Mouse (Mus musculus) layer of hippocampus, postnatal 25 days (tissue): Measurements from ENCODE around the gene Trabd2b. TPM values are rescaled to one million over a fixed set of nuclear protein-coding genes. Genes with fewer than 3 reads are reported as not detected.

Source experiments
- DNase-seq, 2 experiments: peaks; one replicate each; pipeline ENCODE4 v3.0.0; 2022; ENCODE audit warnings: mixed read lengths in 2 of 2, low spot score in 1 of 2; ENCODE audit errors: extremely low spot score in 1 of 2
- total RNA-seq, 2 experiments: library from RNA; stranded (reverse); gene quantifications; 2 replicates each; pipeline ENCODE4 v1.2.3; 2021

The Trabd2b gene
- total RNA-seq, 2 experiments from 2014 or later: 1.6 to 1.8 TPM

DNA sequence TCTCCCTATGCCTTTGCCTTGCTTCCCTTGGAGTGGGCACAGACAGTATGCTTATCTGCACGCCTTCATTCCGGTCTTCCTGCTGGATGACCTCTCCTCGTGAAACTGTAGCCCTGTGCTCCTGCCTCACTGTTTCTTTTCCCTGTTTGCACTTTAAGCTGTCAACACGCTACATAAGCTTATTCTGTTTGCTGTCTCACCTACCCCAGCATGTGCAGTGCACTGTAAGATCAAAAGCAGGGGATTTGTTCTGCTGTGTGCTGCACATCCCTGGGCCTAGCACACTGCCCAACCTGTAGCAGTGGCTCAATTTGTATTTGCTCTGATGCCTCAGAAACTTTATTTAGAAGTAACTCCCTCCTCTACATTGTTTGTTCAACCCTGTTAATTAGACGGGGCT is 79.5 kb downstream of the Trabd2b start:
- DNase-seq: no peak

DNA sequence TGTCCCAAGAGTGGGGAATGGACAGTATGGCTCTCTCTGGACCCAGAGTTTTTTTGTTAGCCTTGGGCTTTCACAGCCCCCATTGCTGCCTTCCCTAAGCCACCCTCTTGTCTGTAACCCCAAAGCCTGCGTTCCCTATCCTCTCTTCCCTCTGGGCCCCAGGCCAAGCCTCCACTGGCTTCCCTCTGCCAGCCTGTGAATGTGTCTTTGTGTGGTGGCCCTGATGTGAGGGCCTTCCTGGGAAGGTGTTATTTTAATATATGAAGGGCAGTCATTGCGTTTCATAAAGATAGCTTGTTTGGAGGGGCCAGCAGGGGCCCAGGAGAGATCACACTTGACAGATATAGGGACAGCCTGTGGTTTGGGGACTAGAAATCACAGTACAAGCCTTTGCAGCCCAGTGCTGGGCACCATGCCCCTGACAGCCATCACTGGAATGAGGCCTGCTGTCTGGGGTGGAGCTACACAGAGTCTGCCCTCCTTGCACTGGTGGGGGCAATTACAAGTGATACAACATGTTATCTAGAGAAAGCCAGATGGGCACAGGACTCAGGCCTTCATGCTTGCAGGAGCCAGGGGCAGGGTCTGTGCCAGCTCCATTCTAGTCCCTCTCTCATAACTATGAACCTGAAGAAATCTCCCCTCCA is 80.5 kb downstream of the Trabd2b start:
- no peak for DNase-seq

DNA sequence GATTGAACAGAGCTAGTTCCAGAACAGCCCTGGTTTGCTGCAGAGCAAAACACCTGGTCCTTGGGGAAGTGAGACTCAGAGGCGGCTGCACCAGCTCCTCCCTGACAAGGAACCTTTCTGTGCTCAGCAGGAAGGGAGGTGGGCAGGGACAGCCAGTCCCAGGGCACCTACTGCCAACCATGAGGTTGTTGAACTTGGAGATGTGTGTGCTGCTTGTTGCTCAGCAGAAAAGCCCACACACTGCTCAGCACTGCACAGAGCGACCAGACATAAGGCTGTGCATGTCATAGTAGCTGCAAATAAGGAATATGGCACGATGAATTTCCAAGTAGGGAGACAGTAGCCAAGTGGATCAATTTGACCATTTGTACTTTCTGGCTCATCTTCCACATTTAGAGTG is 81.2 kb downstream of the Trabd2b start:
- DNase-seq: no peak

DNA sequence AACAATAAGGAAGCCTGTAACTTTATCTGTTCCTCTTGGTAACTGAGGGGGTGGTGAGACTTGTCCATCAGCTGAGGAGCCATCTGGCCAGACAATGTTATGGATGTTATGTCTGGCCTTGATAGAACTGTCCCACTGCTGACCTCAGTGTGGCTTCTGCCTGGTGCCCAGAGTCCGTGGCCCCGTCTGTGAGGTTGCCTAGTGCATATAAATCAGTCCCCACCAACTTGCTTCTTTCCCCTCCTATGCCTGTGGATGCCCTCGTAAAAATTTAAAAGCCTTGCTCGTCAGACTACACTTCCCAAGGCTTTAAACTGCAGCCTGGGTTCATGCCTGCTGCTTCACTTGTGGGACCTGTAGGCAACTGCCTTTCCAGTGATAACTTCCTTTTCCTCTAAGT is 85.6 kb downstream of the Trabd2b start:
- no peak for DNase-seq

DNA sequence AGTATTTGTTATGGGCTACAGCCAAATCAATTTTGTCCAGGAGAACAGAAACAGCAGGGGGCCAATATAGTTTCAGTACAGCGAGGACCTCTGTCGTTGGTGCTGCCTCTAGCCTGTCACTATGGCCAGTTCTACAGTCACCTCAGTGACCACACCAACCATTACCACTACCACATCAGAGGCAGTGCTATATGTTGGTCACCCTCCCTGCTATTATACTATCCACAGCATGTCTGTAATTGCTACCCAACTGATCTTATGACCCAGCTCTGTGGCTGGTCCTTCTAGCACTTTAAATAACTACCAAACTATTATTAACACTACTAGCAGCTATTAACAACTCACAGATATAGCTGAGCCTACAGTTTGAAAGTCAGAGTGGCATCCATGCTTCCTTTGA is 87.5 kb downstream of the Trabd2b start:
- DNase-seq: no peak

DNA sequence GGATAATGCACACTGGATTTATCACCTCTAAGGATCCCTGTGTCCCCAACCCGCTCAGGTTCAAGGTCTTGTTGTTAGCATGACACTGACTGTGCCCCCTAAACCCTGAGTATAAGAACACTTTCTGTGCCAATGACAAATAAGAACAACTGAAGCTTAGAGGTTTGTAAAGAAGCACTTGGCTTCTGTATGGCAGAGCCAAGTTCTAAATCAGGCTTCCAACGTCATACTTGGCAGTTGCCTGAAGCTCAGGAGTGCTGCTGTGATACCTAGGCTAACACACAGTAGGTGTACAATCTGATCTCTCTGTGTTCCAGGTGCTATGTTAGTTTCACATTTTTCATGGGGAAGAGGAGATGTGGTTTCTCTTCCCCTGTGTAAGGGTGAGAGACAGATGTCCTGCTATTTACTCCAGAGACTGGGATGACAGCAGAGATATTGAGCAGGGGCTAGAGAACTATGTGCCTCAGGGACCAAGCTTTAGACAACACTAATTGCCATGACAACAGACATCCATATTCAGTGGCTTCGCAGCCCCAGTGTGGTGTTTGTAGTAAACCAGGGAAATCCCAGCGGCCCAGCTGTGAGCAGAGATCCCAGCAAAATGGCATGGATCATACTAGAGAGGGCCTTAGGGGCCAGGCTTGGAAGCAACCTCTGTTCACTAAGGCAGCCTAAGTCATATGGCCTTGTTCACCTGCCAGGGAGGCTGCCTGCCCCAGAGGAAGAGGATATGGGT is 89.3 kb downstream of the Trabd2b start:
- DNase-seq: no peak

DNA sequence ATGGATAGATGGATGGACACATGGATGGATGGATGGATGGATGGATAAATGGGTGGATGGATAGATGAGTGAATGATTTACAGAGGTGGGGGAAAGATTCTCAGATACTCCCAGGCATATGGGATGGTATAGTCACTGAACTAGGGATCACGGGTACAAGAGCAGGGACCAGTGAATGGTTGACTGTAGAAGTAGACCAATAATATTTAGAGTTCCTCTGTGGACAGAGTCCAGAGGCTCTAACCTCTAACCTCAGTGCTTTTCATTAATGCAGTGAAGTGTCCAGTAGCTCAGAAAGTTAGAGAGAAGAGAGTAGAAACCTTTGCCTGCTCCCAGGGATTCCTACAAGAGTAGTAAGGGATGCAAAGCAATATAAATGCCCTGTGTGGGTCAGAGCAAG is 93.1 kb downstream of the Trabd2b start:
- no peak for DNase-seq

DNA sequence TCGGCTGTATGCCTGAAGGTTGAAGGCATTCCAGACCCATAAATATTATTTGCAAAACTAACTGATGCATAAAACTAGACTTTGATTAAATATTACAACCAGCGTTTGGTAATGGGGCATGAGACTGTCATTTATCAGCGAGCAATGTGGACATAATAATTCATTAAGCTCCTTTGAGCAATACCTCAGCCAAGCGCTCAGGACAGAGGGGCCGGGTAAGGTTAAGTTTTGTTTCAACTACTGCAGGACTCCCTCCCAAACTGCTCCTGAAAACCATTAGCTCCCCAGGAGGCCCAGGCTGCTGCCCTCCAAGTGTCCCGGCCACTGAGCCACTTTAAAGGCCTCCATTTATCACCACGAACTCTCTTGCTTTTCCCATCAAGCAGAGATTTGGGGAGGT is 93.8 kb downstream of the Trabd2b start:
- no peak for DNase-seq

DNA sequence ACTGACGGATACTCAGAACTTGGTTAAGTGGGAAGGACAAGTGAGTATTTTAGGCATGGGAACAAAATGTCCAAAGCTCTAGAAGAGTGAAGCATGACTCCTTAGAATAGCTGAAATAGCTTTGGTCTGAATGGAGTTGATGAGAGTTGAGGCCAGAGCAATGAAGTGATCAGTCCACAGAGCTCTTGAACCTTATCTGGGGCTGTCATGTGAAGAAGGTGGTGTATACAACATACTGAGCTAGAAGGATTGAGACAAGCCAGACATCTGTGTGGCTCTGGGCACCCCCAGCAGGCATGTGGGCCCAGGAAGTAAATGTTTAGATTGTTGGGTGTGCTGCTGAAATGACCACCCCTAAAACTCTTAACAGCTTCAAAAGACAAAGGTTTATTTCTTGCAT is 94.5 kb downstream of the Trabd2b start:
- no peak for DNase-seq

DNA sequence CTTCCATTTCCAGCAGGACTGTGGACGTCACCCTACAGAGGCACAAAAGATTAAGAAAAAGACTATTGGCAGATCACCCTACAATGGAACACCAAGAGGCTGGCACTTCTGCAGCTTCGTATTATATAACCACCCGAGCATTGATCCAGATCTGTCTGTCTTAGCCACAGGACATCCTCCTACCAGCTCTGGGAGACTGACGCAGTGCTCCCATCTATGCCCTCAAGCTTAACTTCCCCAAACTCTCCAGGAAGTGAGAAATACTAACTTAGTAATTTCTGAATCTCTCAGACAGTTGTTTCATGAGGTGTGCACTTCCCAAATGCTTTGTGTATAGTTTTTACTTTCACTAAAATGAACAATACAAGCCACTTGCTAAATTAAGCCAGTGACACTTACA is 95.1 kb downstream of the Trabd2b start:
- no peak for DNase-seq

DNA sequence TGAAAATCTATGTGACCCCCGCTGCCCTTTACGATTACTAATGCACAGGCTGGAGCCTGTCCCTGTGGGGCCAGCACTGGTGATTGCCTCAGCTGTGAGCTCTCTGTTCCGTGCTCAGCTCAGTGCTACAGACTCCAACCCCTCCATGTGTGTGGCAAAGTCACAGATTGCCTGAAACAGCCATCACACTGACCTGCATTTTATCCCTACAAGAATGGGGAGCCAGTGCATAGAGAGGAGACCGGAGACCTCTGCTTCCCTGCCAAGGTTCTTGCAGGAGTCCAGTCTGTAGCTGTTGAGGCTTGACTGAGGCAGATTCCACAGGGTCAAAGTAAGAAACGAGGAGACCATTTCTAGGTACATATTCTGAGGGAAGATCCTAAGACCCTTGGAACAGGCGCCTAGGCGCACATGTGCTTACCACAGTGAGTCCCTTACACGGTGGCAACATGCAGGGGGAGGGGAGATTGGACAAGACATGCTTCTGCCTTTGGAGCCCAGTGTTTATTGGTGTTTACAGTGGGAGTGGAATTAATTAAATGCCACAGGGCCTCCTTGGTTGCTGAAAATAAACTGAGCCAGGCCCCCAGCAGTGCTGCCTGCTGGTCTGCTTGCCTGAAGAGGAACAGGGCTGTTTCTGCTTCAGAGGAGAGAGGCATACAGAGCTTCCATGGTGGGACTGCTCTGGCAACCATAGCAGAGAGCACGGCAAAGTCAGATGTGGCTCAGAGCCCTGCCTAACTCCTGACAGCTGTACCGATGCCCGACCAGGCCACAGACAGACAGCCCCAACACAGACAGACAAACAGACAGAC is 97.9 kb downstream of the Trabd2b start:
- no peak for DNase-seq

DNA sequence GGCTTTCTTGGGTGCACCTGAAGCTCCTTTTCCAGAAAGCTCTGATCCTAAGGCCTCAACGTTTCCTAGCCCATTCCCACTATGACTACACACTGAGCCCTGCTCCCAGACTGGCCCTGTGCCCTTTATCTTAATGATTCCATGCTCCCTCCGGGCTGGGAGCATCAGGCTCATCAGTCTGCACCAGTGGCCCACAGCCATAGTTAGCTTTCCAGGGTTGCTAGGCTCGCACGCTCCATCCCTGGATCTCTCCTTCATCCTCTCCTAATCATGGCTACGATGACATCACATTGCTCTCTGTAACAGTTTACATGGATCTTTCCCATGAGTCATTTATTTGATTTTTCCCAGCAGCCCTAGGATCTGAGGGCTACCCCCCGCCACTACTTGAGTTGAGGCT is 103.1 kb downstream of the Trabd2b start:
- DNase-seq: no peak

DNA sequence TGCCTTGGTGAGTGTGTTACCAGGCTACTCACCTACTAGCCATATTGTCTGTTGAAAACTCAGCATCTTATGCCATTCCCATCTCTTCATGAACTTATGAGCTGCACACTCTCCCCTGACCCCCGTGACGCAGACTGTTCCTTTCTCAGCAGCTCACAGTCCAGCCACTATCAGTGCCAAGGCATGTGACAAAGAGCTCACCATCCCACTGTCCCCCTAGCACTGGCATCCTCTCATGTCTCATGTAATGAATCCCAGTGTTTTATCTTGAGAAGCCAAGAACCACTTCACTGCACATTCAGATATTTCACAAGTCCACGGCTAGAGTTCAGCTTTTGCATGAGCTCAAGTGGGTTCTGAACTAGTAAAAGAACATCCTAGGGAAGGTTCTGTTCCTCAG is 105.1 kb downstream of the Trabd2b start:
- no peak for DNase-seq

DNA sequence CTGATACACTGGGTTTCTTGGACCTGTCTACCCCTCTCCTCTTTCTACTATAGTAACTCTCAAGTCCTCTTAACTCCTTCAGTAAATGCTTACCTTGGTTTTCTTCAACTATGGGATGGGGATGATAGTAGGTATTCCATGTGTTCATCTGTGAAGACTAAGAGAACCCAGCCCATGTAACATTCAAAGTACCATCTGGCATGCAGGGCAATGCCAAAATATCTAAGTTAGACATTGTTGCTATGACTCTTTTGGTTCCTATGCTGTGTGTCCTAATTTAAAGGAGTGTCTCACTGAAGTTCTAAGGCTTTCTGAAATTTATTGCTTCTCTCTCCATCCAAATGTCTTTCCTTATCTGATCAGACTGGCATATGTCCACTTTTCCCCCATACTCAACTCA is 106.6 kb downstream of the Trabd2b start:
- no peak for DNase-seq

DNA sequence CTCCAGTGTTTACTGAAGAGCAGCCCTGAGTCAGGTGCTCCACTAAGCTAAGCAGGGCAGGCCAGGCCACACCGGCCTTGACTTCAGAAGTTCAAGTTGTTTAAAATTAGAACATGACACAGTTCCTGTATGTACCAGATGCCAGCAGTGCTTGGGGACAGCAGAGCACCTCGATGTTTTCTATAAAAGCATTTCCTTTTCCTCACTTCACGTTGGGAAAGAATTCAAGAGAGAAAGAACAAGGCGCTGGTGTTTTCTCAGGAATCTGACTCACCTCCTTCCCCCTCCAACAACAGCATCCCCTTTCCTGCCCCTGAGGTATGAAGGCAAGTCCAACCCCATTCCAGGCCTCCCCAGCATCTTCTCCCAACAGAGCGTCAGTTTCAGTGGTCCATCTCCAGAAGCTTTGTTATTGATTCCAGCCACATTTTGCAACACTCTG is 108.8 kb downstream of the Trabd2b start:
- no peak for DNase-seq

DNA sequence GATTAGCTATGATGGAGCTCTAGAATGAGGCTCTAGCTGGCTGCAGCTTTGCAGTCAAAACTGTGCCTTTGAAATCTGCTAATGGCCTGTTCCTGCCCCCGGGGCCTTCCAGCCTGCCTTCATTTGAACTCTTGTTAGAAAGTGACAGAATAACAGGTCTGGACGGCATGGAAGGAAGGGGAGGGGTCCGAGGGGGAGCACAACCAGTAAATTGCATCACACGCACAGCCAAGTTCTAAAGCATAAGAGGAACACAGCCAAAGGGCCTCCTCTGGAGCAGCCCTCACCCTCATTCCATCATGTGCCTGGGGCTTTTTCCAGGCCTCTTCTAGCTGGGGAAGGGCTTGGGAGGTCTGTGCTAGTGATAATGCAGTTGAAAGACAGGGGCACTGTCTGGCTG is 110.1 kb downstream of the Trabd2b start:
- no peak for DNase-seq

DNA sequence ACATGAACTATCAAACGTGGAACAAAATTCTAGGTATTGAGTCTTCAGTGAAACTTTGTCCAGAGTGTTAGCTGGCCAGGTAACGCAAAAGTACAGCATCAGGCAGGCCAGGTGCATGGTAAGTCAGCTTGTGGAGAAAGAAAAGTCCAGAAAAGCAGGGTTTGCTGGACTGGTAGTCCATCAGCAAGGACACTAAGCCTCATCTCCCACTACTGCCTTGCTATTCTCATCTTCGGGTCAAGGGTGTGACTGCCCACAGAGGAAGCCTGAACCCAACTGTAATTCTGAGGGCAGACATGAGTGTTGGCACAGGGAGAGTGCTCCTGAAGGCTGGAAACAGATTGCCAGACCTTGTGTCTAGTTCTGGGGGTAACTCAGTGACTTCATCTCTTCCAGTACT is 111.5 kb downstream of the Trabd2b start:
- DNase-seq: no peak

DNA sequence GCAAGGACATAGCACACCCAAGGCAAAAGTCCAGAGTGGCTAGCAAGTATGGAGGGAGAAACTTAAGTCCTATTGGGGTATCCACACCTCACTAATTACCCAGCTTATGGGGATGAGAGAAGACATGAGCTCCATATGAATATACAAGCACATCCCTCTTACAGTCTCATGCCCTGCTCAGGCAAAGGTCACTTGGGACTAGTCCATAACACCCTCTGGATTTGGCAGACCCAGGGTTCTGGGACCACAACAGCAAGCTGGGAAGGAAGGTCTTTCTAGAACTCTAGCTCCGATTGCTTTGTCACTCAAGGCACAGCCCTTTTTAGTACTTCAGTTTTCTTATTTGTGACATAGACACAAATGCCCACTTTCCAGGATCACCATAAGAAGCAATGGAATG is 112.0 kb downstream of the Trabd2b start:
- DNase-seq: no peak

DNA sequence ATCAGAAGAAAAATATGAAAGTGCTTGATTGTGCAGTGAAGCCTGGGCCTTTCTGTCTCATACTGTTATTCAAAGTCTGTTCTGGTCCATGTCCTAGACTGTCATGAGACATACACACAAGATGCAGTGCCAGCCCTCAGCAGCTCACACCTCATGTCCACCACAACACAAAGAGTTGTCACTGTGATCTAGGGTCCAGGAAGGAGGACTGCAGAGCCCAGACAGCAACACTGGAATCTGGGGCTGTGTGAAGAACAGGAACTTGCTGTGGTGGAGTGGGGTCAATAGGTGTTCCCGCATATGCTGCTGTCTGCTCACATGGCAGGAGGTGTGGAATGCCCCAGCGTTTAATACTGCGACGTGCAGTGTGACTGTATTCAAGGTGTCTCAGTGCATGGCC is 112.8 kb downstream of the Trabd2b start:
- no peak for DNase-seq

DNA sequence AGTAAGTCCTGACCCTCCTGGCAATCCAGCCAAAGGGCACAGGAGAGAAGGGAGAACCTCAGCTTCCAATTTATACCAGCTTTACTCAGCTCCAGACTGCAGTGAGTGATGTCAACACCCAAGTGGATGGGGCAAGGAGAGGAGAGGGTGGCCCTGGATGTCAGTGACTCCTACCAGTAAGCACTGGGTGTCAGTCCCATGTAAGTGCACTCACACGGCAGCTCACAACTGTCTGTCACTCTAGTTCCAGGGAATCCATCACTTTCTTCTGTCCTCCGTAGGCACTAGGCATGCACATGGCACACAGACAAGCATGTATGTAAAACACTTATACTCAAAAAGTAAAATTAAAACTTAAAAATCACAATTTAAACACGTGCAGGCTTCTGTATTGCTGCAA is 113.4 kb downstream of the Trabd2b start:
- no peak for DNase-seq

DNA sequence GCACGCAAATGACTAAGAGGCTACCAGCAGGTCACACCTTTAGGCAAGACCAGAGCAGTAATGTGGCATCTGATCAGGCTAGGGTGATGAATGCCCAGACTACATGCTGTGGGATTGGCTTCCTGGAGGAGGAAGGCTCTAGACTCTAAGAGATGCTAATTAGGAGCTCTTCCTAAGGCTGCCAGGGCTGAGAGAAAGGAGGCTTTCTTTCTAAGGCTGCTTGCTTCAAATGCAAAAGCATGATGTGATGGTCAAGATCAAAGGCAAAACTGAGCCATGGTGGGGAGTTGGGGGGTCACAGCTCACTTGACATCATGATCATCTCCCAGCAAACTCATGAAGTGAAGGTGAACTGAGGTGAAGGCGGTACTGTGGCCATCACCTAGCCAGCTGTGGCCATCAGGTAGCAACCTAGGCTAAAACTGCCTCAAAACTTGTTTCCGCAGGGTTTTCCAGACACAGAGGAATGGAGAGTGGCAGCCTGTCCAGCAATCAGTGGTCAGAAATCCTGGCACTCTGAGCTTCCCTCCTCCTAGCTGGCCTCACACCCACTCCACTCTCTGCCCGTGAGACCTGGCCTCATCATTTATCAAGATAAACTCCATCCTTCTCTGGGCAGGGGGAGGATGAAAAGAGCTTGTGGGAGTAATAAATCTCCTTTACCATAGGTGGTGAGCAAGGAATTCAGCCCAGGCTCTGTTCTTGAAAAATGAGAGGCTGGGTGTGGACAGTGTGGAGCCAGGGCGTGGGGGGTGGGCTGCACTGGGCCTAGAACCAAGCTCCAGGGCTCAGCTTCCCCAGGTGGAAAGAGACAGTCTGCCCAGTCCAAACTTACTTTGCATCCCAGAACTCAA is 117.0 kb downstream of the Trabd2b start:
- no peak for DNase-seq
